Mouse (Mus musculus): ENCODE data around the gene Olfr111.
"Not testable (repeated sequence)": the region's sequence is repeated elsewhere in the genome, so short reads cannot be mapped to it uniquely, and the experiment has no call there.

The Olfr111 gene

DNA sequence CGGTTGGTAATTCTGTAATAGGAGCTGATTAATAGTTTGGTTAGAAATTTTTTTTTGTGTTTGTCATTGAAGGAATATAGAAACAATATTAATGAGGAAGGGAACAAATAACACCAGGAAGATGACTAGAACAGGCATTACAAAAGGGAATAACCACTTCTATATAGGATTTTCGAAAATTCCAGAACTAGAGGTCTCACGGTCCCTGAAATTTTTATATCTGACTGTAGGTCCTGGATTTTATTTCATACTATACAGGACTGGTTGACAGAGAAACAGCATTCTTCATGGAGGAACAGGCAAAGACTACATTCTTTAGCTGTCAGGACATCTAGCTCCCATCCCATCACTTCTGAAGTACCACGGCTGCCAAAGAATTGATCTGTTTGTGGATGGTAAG is at the start of gene Olfr111:
Olfr111 (plus strand) TSS at position 301 of the 400 bp plus-strand sequence.
- in situ Hi-C loops (cut with MboI, MseI), result no loop called here

DNA sequence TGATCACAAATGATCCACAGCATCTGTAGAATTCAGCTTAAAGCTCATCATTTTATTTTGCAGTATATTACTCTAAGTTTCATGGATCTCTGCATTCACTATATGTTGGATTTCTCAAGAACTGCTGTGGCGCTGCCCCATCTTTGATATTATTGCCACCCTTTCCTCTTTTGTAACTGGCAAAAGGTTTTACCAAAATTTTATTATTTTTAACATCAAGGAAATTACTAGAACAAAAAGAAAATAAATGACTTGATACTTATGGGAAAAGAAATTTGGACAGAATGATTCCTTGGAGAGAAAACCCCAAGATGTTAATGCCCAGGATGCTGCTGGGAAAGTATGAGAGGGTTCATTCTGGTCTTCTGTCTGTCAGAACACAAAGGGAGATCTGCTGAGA is 49.2 kb upstream of the Olfr111 start, which contains the start of gene Olfr109:
Olfr109 (plus strand) TSS at position 301 of the 400 bp plus-strand sequence.
- in situ Hi-C loops (cut with MboI, MseI), result no loop called here

DNA sequence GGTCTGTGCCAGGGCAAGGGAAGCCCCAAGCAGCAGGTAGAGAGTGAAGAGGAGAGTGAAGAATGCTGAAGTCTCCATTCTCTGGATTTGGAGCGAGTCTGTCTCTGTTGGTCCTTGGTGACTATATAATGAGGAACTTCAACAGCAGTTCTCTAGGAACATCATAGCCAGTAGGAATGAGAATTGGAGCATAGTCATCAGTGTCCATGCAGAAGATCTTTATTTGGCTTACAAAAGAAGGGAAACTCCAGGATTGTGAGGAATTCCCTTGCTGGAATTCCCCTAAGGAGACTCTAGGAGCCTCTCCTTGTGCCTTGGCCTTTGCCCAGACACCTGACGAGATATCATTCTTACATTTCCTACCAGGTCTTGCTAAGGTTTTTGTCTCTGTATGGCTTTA is 24.4 kb upstream of the Olfr111 start, which contains the start of gene H2-M2:
H2-M2 (minus strand) TSS at position 101 of the 400 bp plus-strand sequence.
- in situ Hi-C loops (cut with MboI, MseI), result no loop called here

DNA sequence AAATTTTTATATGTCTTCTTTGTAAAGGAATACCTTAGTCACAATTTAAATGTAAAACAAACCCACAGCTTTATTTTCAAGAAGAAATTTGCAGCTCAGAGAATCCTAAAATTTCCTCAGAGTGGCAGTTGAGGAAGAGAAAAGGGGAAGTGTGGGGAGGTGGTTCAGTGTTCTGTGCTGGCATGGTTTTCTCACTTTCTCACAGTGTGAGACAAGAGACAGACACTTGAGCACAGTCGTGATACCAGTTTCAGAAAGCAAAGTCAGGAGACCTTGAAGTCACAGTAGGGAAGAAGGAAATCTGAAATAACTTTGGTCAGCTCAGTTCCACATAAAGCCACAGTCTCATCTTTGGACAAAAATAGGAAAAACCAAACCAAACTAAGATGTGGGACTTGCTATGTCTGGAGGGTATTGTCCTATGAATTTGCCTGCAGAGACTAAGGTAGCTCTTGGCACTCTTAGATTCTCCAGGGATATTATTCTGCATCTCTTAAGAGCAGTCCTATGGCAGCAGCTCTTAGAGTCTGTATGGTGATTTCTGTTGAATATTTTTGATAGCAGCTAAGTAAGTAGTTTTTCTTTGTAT is 15.8 kb upstream of the Olfr111 start, which contains the start of gene Olfr110:
Olfr110 (plus strand) TSS at position 539 of the 589 bp plus-strand sequence.
- in situ Hi-C loops (cut with MboI, MseI), result no loop called here

DNA sequence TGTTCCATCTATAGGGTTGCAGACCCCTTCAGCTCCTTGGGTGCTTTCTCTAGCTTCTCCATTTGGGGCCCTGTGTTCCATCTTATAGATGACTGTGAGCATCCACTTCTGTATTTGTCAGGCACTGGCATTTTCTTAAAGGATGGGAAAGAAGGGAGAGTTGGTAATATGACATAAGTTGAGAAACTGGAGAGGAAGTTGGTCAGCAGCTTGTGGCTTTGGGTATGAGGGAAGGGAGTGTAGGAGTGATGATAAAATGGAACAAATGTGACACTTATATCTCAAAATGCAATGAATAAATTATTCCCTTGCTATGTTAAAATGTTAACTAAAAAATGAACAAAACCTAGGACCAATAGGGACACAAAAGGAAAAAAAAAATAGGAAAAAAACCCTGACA is 16.8 kb downstream of the Olfr111 start:
- in situ Hi-C loops (cut with MboI, MseI), result not testable (repeated sequence)

DNA sequence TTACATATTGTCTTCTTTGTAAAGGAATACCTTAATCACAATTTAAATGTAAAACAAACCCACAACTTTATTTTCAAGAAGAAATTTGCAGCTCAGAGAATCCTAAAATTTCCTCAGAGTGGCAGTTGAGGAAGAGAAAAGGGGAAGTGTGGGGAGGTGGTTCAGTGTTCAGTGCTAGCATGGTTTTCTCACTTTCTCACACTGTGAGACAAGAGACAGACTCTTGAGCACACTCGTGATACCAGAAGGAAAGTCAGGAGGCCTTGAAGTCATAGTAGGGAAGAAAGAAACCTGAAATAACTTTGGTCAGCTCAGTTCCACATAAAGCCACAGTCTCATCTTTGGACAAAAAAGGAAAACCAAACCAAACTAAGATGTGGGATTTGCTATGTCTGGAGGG is 17.6 kb downstream of the Olfr111 start:
- in situ Hi-C loops (cut with MboI, MseI), result not testable (repeated sequence)

DNA sequence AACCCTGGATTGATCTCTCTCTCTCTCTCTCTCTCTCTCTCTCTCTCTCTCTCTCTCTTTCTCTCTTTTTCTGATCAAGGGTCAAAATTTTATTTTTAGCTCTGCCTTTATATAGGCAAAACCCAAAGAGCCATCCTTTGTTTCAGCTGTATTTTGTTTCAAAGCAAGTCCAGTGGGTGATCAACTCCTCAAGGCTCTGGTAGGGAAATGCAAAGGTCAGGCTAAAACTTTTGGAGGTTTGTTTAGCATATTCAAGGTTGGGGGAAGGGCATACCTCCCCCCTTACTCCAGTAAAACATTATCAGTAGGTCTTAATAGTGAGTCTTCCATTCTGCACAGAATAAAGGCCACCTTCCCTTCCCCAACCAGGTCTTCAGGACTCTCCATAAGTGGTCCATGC is 27.3 kb downstream of the Olfr111 start:
- in situ Hi-C loops (cut with MboI, MseI), result no loop called here

DNA sequence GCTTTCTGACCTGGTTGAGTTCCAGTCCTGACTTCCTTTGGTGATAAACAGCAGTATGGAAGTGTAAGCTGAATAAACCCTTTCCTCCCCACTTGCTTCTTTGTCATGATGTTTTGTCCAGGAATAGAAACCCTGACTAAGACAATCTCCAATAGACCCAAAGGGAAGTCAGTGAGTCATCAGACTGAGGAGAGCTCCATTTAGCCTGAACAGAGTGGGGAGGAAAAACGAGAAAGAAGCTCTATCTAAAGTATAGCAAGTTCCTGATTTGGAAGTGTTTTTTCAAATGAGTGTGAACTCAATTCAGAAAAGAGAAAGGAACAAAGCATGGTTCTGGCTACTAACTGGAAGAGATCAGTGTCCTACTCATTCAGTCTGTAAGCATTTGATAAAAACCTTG is 30.6 kb downstream of the Olfr111 start:
- in situ Hi-C loops (cut with MboI, MseI), result not testable (repeated sequence)

DNA sequence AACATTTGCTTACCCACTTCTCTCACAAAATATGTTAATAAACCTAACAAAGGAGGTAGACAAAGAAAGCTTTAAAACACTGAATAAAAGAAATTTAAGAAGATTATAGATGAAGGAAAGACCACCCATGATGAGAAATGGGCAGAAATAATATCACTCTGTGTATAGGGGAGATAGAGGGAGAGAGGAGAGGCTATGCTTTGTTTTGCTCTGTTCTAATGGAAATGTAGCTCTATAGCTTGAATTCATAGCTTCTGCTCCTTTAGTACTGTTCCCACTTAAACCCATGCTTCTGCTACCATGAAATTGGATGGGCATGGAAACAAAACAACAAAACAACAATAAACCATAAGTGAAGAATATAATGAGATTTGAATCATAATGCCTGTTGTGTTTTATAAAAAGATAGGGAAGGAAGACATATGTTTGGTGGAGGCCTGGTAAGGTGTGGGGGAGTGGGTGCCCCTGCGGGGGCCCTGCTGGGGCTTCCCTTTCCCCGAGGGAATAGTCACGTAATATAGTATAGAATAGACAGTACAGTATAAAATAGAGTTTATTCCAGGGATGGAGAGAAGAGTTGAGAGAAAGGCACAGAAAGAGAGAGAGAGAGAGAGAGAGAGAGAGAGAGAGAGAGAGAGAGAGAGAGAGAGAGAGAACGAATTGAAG is 33.8 kb downstream of the Olfr111 start:
- in situ Hi-C loops (cut with MboI, MseI), result no loop called here

DNA sequence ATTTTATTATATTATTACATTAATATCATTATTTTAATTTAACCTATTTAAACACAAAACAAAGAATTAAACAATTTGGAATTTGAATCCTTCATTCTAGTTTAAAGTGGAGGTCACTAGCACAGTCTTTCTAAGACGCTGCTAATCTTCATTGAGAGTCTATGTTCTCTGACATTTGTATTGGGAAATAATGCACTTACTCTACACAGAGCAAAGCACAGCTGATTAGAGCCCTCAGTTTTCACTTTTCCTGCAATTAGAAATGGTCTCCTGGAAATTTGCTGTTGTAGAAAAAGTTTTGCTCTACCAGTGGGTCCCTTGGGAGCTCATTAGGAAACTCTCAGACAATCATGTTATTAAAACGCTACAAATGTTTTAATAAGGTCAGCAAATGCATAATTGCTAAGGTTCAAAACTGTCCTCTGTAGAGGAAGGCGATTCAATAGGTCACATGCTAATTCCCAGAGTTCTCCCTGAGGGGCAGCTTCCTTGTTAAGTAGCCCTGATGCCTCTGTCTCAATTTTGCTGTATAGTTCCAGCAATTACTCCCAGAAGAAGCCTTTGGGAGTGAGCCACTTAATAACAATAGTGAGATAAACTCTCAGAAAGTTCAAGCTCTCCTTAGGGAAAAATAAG is 36.1 kb downstream of the Olfr111 start:
- in situ Hi-C loops (cut with MboI, MseI), result no loop called here

DNA sequence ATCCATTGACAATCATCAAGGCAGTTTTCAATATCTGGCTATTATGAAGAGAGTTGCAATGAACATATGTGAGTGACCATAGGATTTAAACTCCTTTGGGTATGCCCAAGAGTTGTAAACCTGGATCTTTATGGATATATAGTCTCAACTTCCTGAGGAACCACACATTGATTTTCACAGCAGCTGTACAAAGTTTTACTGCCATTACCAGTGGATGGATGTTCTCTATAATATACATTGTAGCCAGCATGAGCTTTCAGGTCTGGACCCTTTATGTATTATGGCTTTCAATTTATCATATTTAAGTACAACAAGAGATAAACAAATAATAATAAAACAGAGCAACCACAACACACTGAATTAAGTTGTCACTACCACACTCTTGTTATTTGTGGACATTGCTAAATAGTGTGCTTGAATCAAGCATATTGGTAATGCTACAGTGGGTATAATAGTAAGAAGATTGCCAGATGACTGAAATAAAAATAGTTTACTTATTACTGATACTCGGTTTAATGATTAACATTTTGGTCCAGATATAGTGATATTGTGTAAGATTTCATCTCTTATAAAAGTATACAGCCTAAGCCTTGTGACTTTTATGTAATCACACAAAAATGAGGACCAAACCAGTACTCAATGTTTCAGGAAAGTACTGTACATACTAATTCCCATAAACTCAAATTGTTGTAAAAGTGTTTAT is 51.2 kb downstream of the Olfr111 start:
- in situ Hi-C loops (cut with MboI, MseI), result no loop called here

DNA sequence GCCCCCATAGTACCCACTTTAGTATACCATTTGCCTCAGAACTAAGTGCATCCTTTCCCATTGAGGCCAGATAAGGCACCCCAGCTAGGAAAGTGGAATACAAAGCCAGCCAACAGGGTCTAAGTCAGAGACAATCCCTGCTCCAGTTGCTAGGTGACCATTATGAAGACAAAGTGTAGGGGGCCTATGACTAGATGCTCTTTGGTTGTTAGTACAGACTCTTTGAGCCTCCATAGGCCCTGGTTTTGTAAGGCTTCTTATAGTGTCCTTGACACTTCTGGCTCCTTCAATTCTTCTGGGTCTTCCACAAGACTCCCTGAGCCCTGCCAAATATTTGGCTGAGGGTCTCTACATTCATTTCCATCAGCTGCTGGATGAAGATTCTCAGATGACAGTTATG is 61.5 kb downstream of the Olfr111 start, which contains the start of gene Olfr112:
Olfr112 (minus strand) TSS at position 101 of the 400 bp plus-strand sequence.
- in situ Hi-C loops (cut with MboI, MseI), result no loop called here

DNA sequence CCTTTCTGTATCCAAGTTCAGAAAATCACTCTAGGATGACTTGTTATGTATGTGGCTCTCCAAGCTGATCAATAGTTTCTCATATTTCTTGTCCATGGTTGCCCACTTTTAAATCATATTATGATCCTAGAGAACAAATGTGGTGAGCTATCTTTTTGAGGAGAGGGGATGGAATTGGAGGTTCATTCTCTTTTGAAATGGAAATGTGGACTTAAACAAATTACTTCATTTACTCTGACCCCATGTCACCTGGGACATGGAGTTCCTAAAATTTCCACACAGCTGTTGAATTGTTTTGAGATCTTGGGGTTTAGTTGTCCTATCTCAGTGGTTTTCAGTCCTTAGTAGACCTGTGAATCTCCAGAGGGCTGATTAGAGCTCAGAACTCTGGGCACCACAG is 69.7 kb downstream of the Olfr111 start, which contains the start of gene Olfr113:
Olfr113 (minus strand) TSS at position 101 of the 400 bp plus-strand sequence.
- in situ Hi-C loops (cut with MboI, MseI), result no loop called here

Data from T-helper 1 cell (primary cell).